Mouse (Mus musculus) hindbrain, embryonic 14.5 days (tissue): ENCODE measurements around the gene Ppp1r14a. TPM values are rescaled to one million over a fixed set of nuclear protein-coding genes. Genes with fewer than 3 reads are reported as not detected.

ENCODE experiments used
- ATAC-seq: fragments of 200-750 bp; cut with Nextera tagmentation; 2 replicates; pipeline ENCODE4 v1.8.0; 2017; ENCODE audit warnings: moderate number of reproducible peaks, mild to moderate bottlenecking, moderate TSS enrichment, moderate library complexity; ENCODE audit not compliant: low FRiP score
- DNase-seq: peaks from one replicate; pipeline ENCODE4 v3.0.0-alpha.2; 2015; ENCODE audit warnings: low spot score
- H3K27ac ChIP-seq: fragments of 300-500 bp; sonication (generic); 2 replicates; pipeline ENCODE4 v1.5.1; 2014; ENCODE audit warnings: mild to moderate bottlenecking, moderate library complexity
- H3K27me3 ChIP-seq: fragments of 300-500 bp; sonication (generic); 2 replicates; pipeline ENCODE4 v1.6.1; 2014; ENCODE audit warnings: mild to moderate bottlenecking, low read length, mixed read lengths; ENCODE audit not compliant: control insufficient read depth, insufficient read depth
- H3K36me3 ChIP-seq: fragments of 300-500 bp; sonication (generic); replicated peaks from 2 replicates; pipeline ENCODE4 v1.6.1; 2014; ENCODE audit not compliant: control insufficient read depth, insufficient read depth
- H3K4me1 ChIP-seq: fragments of 300-500 bp; sonication (generic); replicated peaks from 2 replicates; pipeline ENCODE4 v1.6.1; 2014; ENCODE audit warnings: antibody characterized with exemption, low read length, mixed read lengths; ENCODE audit not compliant: control insufficient read depth, insufficient read depth
- H3K4me2 ChIP-seq: fragments of 300-500 bp; sonication (generic); replicated peaks from 2 replicates; pipeline ENCODE4 v1.6.1; 2014; ENCODE audit warnings: mild to moderate bottlenecking, moderate library complexity
- H3K4me3 ChIP-seq: fragments of 300-500 bp; sonication (generic); replicated peaks from 2 replicates; pipeline ENCODE4 v1.5.1; 2014; ENCODE audit warnings: mild to moderate bottlenecking, low read length
- H3K9ac ChIP-seq: fragments of 300-500 bp; sonication (generic); 2 replicates; pipeline ENCODE4 v1.6.1; 2014
- H3K9me3 ChIP-seq: fragments of 300-500 bp; sonication (generic); 2 replicates; pipeline ENCODE4 v1.6.1; 2016; ENCODE audit warnings: low read length; ENCODE audit not compliant: control insufficient read depth
- WGBS: fragments of 180-500 bp; shearing (Covaris S2); extraction: QIAGEN DNeasy Blood & Tissue Kit; methylation state at CpG from one replicate; pipeline ENCODE4 v1.1.7; 2014; 5-methylcytosine and 5-hydroxymethylcytosine counted together
- polyA plus RNA-seq: library from polyadenylated mRNA; unstranded; fragments of >200 nt; fragmentation: Nextera tagmentation; extraction: Ambion mirVana; gene quantifications from 2 replicates; pipeline ENCODE4 v1.2.1, GENCODE M21; 2014

Gene Ppp1r14a
- polyA plus RNA-seq, 1 experiment from 2014 or later, result 2.2 TPM

DNA sequence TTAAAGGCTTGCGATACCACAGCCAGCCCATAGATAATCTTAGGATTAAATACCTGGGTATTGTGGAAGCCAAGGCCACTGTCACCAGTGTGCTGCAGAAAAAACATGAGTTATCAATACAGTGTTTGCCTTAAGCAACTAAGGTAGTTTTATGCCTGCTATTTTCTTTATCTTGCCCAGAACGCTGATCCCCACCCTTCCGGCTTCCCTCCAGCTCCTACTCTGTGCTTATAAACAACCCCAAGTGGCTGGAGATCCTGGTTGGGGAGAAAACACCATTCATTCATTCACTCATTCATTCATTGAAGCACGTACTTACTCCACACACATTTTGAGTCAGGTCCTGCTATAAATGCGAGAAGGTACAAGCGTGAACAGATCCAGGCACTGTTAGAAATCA lies 4.6 kb upstream of the Ppp1r14a start:
- 97% methylated on average over 6 of the region's 6 CpGs for WGBS
- Histone ChIP-seq H3K9me3 (no peaks in the 10 kb centered on the region), H3K27ac (no peak overlapping the region)

DNA sequence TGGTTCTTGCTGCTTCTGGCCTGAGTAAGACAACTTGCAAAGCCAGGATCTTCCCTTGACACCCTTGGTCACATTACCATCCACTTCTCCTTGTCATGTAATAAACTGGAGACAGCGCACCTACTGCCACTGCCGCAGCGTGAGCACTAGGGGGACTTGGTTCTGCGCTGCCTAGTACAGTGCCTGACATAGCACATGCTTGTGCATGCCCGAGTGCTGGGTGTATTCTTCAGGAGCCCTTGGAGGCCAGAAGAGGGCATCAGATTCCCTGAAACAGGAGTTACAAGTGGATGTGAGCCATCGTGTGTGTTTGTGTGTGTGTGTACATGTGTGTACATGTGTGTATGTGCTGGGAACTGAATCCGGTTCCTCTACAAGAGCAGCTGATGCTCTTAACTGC lies 1.6 kb upstream of the Ppp1r14a start:
- Histone ChIP-seq H3K4me3 (no peak overlapping the region), H3K4me2 (no peak overlapping the region), H3K9ac (no peak overlapping the region), H3K36me3 (no peaks in the 10 kb centered on the region), H3K9me3 (no peaks in the 10 kb centered on the region), H3K27ac (no peak overlapping the region), H3K4me1 (peaks cover 12% of the 10 kb centered on the region; the same call in 1 of the 2 replicates), H3K27me3 (peaks cover 5% of the 10 kb centered on the region)
- DNase-seq, result no peak
- WGBS, result 83% methylated on average over 7 of the region's 7 CpGs
- no peak for ATAC-seq

More for the DNA sequence above, 4.6 kb upstream of the Ppp1r14a start:
- Histone ChIP-seq H3K4me1 (peaks cover 21% of the 10 kb centered on the region), H3K9ac (no peak overlapping the region), H3K4me3 (no peak overlapping the region), H3K27me3 (peaks cover 33% of the 10 kb centered on the region), H3K36me3 (no peaks in the 10 kb centered on the region), H3K4me2 (no peak overlapping the region)
- DNase-seq (no peak), ATAC-seq (no peak)

DNA sequence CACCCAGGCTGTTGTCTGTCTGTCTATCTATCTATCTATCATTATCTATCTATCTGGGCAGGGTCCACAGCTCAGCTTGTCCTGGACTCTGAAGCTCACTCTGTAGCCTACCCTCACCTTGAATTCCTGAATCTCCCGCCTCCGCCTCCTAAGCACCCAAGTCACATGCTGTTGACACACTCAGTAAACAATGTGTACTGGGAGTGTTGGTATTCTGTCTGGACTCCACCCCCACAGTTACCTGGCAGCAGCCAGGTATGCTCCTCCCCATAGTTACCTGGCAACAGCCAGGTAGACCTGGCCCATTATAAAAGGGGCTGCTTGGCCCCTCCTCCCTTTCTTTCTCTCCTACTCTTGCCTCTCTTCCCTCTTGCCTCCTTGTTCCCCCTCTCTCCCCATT lies 1.0 kb upstream of the Ppp1r14a start:
- Histone ChIP-seq H3K4me1 (peaks cover 14% of the 10 kb centered on the region; the same call in 1 of the 2 replicates), H3K27me3 (no peaks in the 10 kb centered on the region), H3K36me3 (no peaks in the 10 kb centered on the region), H3K27ac (no peak overlapping the region), H3K4me3 (no peak overlapping the region), H3K9me3 (no peaks in the 10 kb centered on the region), H3K4me2 (no peak overlapping the region), H3K9ac (no peak overlapping the region)
- DNase-seq (no peak), ATAC-seq (no peak)
- WGBS, result 83% methylated on average over 2 of the region's 2 CpGs

DNA sequence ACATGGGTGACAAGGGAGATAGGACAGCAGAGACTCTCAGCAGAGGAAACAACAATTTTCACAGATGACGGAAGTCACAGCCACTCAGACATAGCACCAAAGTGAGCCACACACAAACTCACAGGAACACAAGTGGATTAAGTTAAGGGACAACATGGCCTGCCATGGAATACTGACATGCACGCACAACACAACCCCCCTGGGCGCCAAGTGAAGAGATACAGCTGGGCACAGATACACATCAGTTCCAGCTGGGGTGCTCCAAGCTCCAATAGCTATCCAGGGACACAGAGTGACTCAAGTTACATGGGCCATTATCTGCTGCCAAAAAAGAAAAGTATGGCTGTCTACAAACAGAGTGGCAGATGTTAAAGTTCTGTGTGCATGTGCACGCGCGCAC lies 748 bp downstream of the Ppp1r14a start:
- no peak overlapping the region for H3K27ac ChIP-seq
- no peaks in the 10 kb centered on the region for H3K27me3 ChIP-seq
- peak overlapping the region; percentile 49; the same call in 1 of the 2 replicates for H3K4me3 ChIP-seq
- H3K4me2 ChIP-seq, result peak overlapping the region; percentile 91
- no peaks in the 10 kb centered on the region for H3K36me3 ChIP-seq
- peaks cover 16% of the 10 kb centered on the region; the same call in 1 of the 2 replicates for H3K4me1 ChIP-seq
- ATAC-seq (no peak), DNase-seq (no peak)
- no peaks in the 10 kb centered on the region for H3K9me3 ChIP-seq
- 77% methylated on average over 6 of the region's 6 CpGs for WGBS
- H3K9ac ChIP-seq, result no peak overlapping the region

DNA sequence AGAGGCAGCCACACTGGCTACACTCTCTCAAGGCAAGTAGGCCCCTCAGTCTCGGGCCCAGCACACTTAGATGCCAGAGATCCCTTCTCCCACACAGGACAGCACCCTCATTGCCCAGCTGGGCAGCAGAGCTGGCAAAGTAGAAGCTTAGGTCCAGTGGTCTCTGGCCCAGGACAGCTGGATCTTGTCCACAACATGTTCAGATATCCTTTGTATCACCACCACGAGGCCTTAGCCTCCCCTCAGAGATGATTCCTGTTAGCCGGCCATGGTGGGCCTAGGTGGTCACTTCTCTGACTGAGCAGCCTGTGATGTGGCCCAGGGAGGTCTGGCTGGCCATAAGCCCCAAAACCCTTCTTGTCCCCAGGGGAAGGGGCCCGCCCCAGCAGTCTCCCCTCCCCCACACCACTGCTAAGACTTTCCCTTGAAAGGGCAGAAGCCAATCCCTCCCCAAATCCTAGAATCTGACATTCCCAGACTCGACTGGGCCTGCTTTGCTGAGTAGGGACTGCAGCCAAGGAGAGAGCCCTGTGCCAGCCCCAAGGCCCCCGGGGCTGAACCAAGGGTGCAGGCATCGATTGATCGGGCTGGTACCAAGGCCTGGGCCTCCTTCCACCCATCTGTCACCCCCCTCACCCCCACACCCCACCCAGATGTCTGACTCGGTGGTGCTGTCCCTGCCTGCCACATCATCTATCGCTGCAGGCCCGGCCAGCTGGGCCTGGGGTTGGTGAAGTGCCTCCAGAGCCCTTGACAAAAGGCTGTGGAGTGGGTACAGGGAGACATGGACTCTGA lies 1.8 kb downstream of the Ppp1r14a start:
- Histone ChIP-seq H3K9ac (no peak overlapping the region), H3K4me2 (no peak overlapping the region), H3K4me1 (peaks cover 16% of the 10 kb centered on the region; the same call in 1 of the 2 replicates), H3K27me3 (no peaks in the 10 kb centered on the region), H3K36me3 (no peaks in the 10 kb centered on the region), H3K4me3 (no peak overlapping the region), H3K9me3 (no peaks in the 10 kb centered on the region), H3K27ac (no peak overlapping the region)
- ATAC-seq (no peak), DNase-seq (no peak)
- WGBS, result 32% methylated on average over 11 of the region's 11 CpGs

DNA sequence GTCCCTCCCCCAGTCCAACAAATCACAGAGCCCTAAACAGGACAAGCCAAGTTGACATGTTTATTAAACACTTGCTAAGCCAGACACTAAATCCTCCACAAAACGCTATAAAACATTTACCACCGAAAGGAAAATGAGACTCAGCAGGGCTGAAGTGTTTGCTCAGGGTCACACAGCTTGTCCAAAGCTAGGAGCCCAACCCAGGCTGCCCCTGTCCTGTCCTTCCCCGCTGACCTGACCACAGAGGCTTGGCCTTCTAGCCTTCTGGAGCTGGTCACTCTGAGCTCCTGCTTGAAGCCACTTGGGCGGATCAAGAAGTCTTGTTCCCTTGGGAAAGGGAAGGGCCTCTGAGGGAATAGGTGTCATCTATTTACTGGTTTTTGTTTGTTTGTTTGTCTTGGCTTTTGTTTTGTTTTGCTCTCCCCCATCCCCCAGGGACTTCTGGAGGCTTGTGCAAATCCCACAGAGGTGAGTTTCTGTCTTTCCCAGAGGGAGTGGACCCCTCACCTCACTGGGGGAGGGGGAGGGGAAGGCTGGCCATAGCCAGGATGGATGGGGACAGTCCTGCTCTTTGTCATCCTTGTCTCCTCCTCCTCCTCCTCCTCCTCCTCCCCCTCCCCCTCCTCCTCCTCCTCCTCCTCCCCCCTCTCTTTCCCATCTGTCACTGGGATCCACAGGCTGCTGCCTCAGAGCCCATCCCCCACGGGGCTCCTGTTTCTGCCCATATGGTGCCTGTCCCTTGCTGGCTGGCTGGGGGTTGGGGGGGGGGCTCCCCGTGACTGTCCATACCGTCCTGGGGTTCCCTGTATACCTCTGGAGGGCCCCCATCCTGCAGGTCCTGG lies 2.7 kb downstream of the Ppp1r14a start:
- no peaks in the 10 kb centered on the region for H3K9me3 ChIP-seq
- ATAC-seq (peak; percentile 39; the same call in 1 of the 2 replicates), DNase-seq (no peak)
- H3K4me3 ChIP-seq, result no peak overlapping the region
- no peaks in the 10 kb centered on the region for H3K36me3 ChIP-seq
- no peaks in the 10 kb centered on the region for H3K27me3 ChIP-seq
- no peak overlapping the region for H3K4me2 ChIP-seq
- peaks cover 16% of the 10 kb centered on the region; the same call in 1 of the 2 replicates for H3K4me1 ChIP-seq
- H3K27ac ChIP-seq, result 0 out of 2 replicates have a peak overlapping the region, but pooled peaks have one; percentile 46
- WGBS, result 27% methylated on average over 6 of the region's 7 CpGs
- H3K9ac ChIP-seq, result no peak overlapping the region

DNA sequence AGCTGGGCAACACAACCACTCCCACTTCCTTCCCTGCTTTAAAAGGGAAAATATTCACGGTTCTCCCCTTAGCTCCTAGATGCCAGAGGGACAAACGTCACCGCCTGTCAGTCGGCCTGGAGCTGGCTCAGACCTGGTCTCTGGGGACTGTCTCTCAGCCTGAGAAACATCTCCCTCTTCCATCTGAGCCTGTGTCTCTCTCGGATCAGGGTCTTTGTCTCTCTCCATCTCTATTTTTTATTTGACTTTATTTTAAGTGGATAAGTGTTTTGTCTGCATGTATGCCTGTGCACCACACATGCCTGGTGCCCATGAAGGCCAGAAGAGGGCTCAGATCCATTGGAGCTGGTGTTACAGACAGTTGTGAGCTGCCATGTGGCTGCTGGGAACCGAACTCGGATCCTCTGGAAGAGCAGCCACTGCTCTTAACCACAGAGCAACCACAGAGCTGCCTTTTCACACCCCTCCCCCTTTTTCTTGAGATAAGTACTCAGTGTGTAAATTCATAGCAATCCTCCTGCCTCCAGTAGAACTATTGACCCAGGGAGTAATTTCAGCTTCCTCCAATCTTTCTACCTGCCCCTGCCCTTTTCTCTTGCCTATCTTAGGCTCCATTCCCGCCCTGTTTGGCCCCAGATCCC lies 3.5 kb downstream of the Ppp1r14a start:
- H3K9ac ChIP-seq, result no peak overlapping the region
- ATAC-seq (no peak), DNase-seq (no peak)
- no peaks in the 10 kb centered on the region for H3K36me3 ChIP-seq
- H3K27me3 ChIP-seq, result no peaks in the 10 kb centered on the region
- H3K4me1 ChIP-seq, result peaks cover 16% of the 10 kb centered on the region; the same call in 1 of the 2 replicates
- 23% methylated on average over 8 of the region's 8 CpGs for WGBS
- H3K4me3 ChIP-seq, result no peak overlapping the region
- no peaks in the 10 kb centered on the region for H3K9me3 ChIP-seq
- peak overlapping the region; percentile 54 for H3K27ac ChIP-seq
- no peak overlapping the region for H3K4me2 ChIP-seq

DNA sequence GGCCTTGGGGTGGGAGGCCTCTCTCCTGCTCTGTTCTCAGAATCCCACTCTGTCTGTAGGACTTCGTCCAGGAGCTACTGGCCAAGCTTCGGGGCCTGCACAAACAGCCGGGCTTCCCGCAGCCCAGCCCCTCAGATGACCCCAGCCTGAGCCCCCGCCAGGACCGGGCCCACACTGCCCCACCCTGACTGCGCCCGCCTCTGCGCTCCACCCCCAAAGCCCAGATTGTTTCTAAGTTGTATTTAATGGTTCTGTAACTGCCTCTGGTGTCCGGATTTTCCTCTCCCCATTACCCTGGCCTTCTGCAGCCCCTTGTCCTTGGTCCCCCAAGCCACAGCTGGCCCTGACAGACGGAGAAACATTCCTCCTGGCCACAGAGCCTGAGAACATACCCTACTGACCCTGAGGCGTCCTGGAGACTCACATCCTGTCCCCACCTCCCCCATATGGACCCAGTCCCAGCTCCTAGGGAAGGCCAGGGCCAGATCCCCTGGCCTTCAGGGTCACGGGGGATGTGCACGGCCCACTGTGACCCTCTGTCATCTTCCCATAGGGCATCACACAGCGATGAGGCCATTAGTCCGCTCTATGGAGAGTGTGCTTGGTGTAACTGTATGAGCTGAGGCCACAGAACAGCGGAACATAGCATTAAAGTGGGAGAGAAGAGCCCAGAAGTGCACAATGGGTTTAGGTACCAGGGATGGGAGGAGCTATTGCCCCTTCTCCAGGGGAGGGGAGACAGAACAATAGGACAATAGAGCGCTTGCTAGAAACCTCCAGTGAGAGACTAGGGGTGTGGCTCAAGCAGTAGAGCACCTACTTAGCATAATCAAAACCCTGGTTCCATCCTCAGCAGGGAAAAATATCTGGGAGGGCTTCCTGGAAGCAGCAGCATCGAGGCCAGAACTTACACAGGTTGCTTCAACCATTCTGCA lies 4.3 kb downstream of the Ppp1r14a start:
- peak overlapping the region; percentile 54 for H3K27ac ChIP-seq
- no peak overlapping the region for H3K9ac ChIP-seq
- no peak for ATAC-seq
- H3K36me3 ChIP-seq, result no peaks in the 10 kb centered on the region
- DNase-seq, result no peak
- WGBS, result 22% methylated on average over 19 of the region's 19 CpGs
- H3K4me1 ChIP-seq, result peaks cover 16% of the 10 kb centered on the region; the same call in 1 of the 2 replicates
- no peak overlapping the region for H3K4me2 ChIP-seq
- no peaks in the 10 kb centered on the region for H3K27me3 ChIP-seq
- no peak overlapping the region for H3K4me3 ChIP-seq
- H3K9me3 ChIP-seq, result no peaks in the 10 kb centered on the region
